Mouse (Mus musculus) intestine, embryonic 14.5 days (tissue): ENCODE measurements around the gene Orm3. TPM values are rescaled to one million over a fixed set of nuclear protein-coding genes. Genes with fewer than 3 reads are reported as not detected.

Experiments
- ATAC-seq: fragments of 200-750 bp; cut with Nextera tagmentation; replicated peaks from 2 replicates; pipeline ENCODE4 v1.8.0; 2017; ENCODE audit warnings: low read depth, moderate number of reproducible peaks, moderate TSS enrichment, moderate library complexity; ENCODE audit not compliant: low FRiP score, low TSS enrichment
- DNase-seq: peaks from one replicate; pipeline ENCODE4 v3.0.0-alpha.2; 2018; ENCODE audit warnings: low spot score
- H3K27ac ChIP-seq: fragments of 300-500 bp; sonication (generic); 2 replicates; pipeline ENCODE4 v1.5.1; 2014; ENCODE audit warnings: low read depth, mild to moderate bottlenecking, control low read depth
- H3K27me3 ChIP-seq: fragments of 300-500 bp; sonication (generic); replicated peaks from 2 replicates; pipeline ENCODE4 v1.6.1; 2014; ENCODE audit warnings: low read length, control low read depth; ENCODE audit not compliant: control insufficient read depth, insufficient read depth
- H3K36me3 ChIP-seq: fragments of 300-500 bp; sonication (generic); 2 replicates; pipeline ENCODE4 v1.6.1; 2014; ENCODE audit warnings: low read length, control low read depth; ENCODE audit not compliant: control insufficient read depth, insufficient read depth
- H3K4me1 ChIP-seq: fragments of 300-500 bp; sonication (generic); replicated peaks from 2 replicates; pipeline ENCODE4 v1.6.1; 2014; ENCODE audit warnings: low read length, control low read depth, mixed read lengths; ENCODE audit not compliant: control insufficient read depth, insufficient read depth
- H3K4me2 ChIP-seq: fragments of 300-500 bp; sonication (generic); 2 replicates; pipeline ENCODE4 v1.6.1; 2014; ENCODE audit warnings: low read length
- H3K4me3 ChIP-seq: fragments of 300-500 bp; sonication (generic); 2 replicates; pipeline ENCODE4 v1.5.1; 2014; ENCODE audit warnings: low read depth, low read length, control low read depth, mixed read lengths
- H3K9ac ChIP-seq: fragments of 300-500 bp; sonication (generic); 2 replicates; pipeline ENCODE4 v1.6.1; 2014; ENCODE audit warnings: mild to moderate bottlenecking, low read length
- H3K9me3 ChIP-seq: fragments of 300-500 bp; sonication (generic); 2 replicates; pipeline ENCODE4 v1.6.1; 2016; ENCODE audit warnings: low read length, control low read depth; ENCODE audit not compliant: control insufficient read depth
- WGBS: fragments of 180-500 bp; shearing (Covaris S2); extraction: QIAGEN DNeasy Blood & Tissue Kit; methylation state at CpG from one replicate; pipeline ENCODE4 v1.1.7; 2014; 5-methylcytosine and 5-hydroxymethylcytosine counted together
- polyA plus RNA-seq: library from polyadenylated mRNA; unstranded; fragments of >200 nt; fragmentation: Nextera tagmentation; extraction: Ambion mirVana; gene quantifications from 2 replicates; pipeline ENCODE4 v1.2.1, GENCODE M21; 2014

Gene Orm3
- polyA plus RNA-seq, 1 experiment from 2014 or later, result not detected

GRCm38 (mm10) chr4:63402558-63402957 is 46.6 kb downstream of the Orm3 start:
- Histone ChIP-seq H3K4me1 (peaks cover 51% of the 10 kb centered on the region), H3K9ac (peak overlapping the region; percentile 61), H3K4me2 (peak overlapping the region; percentile 61), H3K27me3 (no peaks in the 10 kb centered on the region), H3K4me3 (peak overlapping the region; percentile 38), H3K9me3 (no peaks in the 10 kb centered on the region), H3K27ac (peak overlapping the region; percentile 92), H3K36me3 (no peaks in the 10 kb centered on the region; the same call in 1 of the 2 replicates)
- DNase-seq (peak; percentile 57), ATAC-seq (peak; percentile 1; the same call in 1 of the 2 replicates)
- WGBS, result 30% methylated on average over 6 of the region's 6 CpGs

- peak within 1 kb of the TSS; percentile 38 for H3K4me3 ChIP-seq
- peak; percentile 86 for ATAC-seq
- peak; percentile 92 for DNase-seq
- H3K9me3 ChIP-seq, result no peaks in the 10 kb centered on the region
- H3K9ac ChIP-seq, result peak within 1 kb of the TSS; percentile 61
- H3K27ac ChIP-seq, result peak within 1 kb of the TSS; percentile 92
- H3K27me3 ChIP-seq, result no peaks in the 10 kb centered on the region
- H3K4me2 ChIP-seq, result peak within 1 kb of the TSS; percentile 61
- no peaks in the 10 kb centered on the region; the same call in 1 of the 2 replicates for H3K36me3 ChIP-seq
- H3K4me1 ChIP-seq, result peaks cover 53% of the 10 kb centered on the region
- WGBS, result 9% methylated on average over 17 of the region's 17 CpGs
Observed at GRCm38 (mm10) chr4:63403040-63403959, 47.3 kb downstream of the Orm3 start, which contains the start of gene Akna. TSS of gene Akna (minus strand) at chr4:63403354.

GRCm38 (mm10) chr4:63404205-63404604 is 48.2 kb downstream of the Orm3 start:
- WGBS, result 51% methylated on average over 7 of the region's 7 CpGs
- Histone ChIP-seq H3K9me3 (no peaks in the 10 kb centered on the region), H3K36me3 (no peaks in the 10 kb centered on the region; the same call in 1 of the 2 replicates), H3K4me1 (peaks cover 62% of the 10 kb centered on the region), H3K9ac (no peak overlapping the region), H3K4me3 (no peak overlapping the region), H3K4me2 (peak overlapping the region; percentile 61; the same call in 1 of the 2 replicates), H3K27ac (peak overlapping the region; percentile 92; the same call in 1 of the 2 replicates), H3K27me3 (no peaks in the 10 kb centered on the region)
- DNase-seq, result no peak
- ATAC-seq, result no peak

GRCm38 (mm10) chr4:63405051-63405450 is 49.1 kb downstream of the Orm3 start:
- no peak for DNase-seq
- WGBS, result 28% methylated on average over 7 of the region's 7 CpGs
- no peak for ATAC-seq
- H3K27ac ChIP-seq, result no peak overlapping the region
- no peak overlapping the region for H3K4me3 ChIP-seq
- no peaks in the 10 kb centered on the region for H3K9me3 ChIP-seq
- no peaks in the 10 kb centered on the region; the same call in 1 of the 2 replicates for H3K36me3 ChIP-seq
- peaks cover 61% of the 10 kb centered on the region for H3K4me1 ChIP-seq
- H3K9ac ChIP-seq, result no peak overlapping the region
- H3K27me3 ChIP-seq, result no peaks in the 10 kb centered on the region
- no peak overlapping the region for H3K4me2 ChIP-seq

GRCm38 (mm10) chr4:63405683-63406082 is 49.7 kb downstream of the Orm3 start:
- no peak for DNase-seq
- H3K4me1 ChIP-seq, result peaks cover 57% of the 10 kb centered on the region
- H3K36me3 ChIP-seq, result no peaks in the 10 kb centered on the region; the same call in 1 of the 2 replicates
- H3K9me3 ChIP-seq, result no peaks in the 10 kb centered on the region
- H3K9ac ChIP-seq, result no peak overlapping the region
- no peak overlapping the region for H3K4me2 ChIP-seq
- no peaks in the 10 kb centered on the region for H3K27me3 ChIP-seq
- no peak for ATAC-seq
- no peak overlapping the region for H3K27ac ChIP-seq
- H3K4me3 ChIP-seq, result no peak overlapping the region
- WGBS, result 65% methylated on average over 4 of the region's 4 CpGs

- no peak overlapping the region for H3K27ac ChIP-seq
- peak overlapping the region; percentile 90; the same call in 1 of the 2 replicates for H3K4me2 ChIP-seq
- no peak overlapping the region for H3K9ac ChIP-seq
- H3K4me3 ChIP-seq, result no peak overlapping the region
- DNase-seq (no peak), ATAC-seq (no peak)
- no peaks in the 10 kb centered on the region for H3K27me3 ChIP-seq
- H3K36me3 ChIP-seq, result no peaks in the 10 kb centered on the region
- no peaks in the 10 kb centered on the region for H3K9me3 ChIP-seq
- H3K4me1 ChIP-seq, result peaks cover 37% of the 10 kb centered on the region
- 57% methylated on average over 7 of the region's 7 CpGs for WGBS
Observed at GRCm38 (mm10) chr4:63408247-63408646, 52.3 kb downstream of the Orm3 start.

GRCm38 (mm10) chr4:63408649-63409048 is 52.7 kb downstream of the Orm3 start:
- no peaks in the 10 kb centered on the region for H3K9me3 ChIP-seq
- peak overlapping the region; percentile 90 for H3K4me2 ChIP-seq
- H3K4me3 ChIP-seq, result no peak overlapping the region
- 13% methylated on average over 8 of the region's 8 CpGs for WGBS
- DNase-seq (peak; percentile 76), ATAC-seq (peak; percentile 40; the same call in 1 of the 2 replicates)
- H3K36me3 ChIP-seq, result no peaks in the 10 kb centered on the region
- peaks cover 33% of the 10 kb centered on the region for H3K4me1 ChIP-seq
- H3K27ac ChIP-seq, result no peak overlapping the region
- no peak overlapping the region for H3K9ac ChIP-seq
- H3K27me3 ChIP-seq, result no peaks in the 10 kb centered on the region
